Mouse (Mus musculus) midbrain, embryonic 13.5 days (tissue): ENCODE results near the gene Tirap. TPM values are rescaled to one million over a fixed set of nuclear protein-coding genes. Genes with fewer than 3 reads are reported as not detected.

Experiments used
- ATAC-seq: fragments of 200-750 bp; cut with Nextera tagmentation; 2 replicates; pipeline ENCODE4 v1.8.0; 2017; ENCODE audit warnings: mild to moderate bottlenecking, moderate TSS enrichment, moderate library complexity
- H3K27ac ChIP-seq: fragments of 300-500 bp; sonication (generic); 2 replicates; pipeline ENCODE4 v1.5.1; 2015; ENCODE audit warnings: inconsistent platforms, mild to moderate bottlenecking, moderate library complexity
- H3K27me3 ChIP-seq: fragments of 300-500 bp; sonication (generic); 2 replicates; pipeline ENCODE4 v1.6.1; 2015; ENCODE audit warnings: mild to moderate bottlenecking, inconsistent platforms
- H3K36me3 ChIP-seq: fragments of 300-500 bp; sonication (generic); 2 replicates; pipeline ENCODE4 v1.6.1; 2015; ENCODE audit warnings: mild to moderate bottlenecking, inconsistent platforms
- H3K4me1 ChIP-seq: fragments of 300-500 bp; sonication (generic); replicated peaks from 2 replicates; pipeline ENCODE4 v1.6.1; 2015; ENCODE audit warnings: inconsistent platforms
- H3K4me2 ChIP-seq: fragments of 300-500 bp; sonication (generic); replicated peaks from 2 replicates; pipeline ENCODE4 v1.6.1; 2015; ENCODE audit warnings: moderate library complexity, mild to moderate bottlenecking, inconsistent platforms
- H3K4me3 ChIP-seq: fragments of 300-500 bp; sonication (generic); replicated peaks from 2 replicates; pipeline ENCODE4 v1.5.1; 2015; ENCODE audit warnings: mild to moderate bottlenecking, inconsistent platforms
- H3K9ac ChIP-seq: fragments of 300-500 bp; sonication (generic); replicated peaks from 2 replicates; pipeline ENCODE4 v1.6.1; 2015; ENCODE audit warnings: mild to moderate bottlenecking, inconsistent platforms
- H3K9me3 ChIP-seq: fragments of 300-500 bp; sonication (generic); 2 replicates; pipeline ENCODE4 v1.6.1; 2016; ENCODE audit warnings: mild to moderate bottlenecking, inconsistent platforms
- WGBS: fragments of 180-500 bp; shearing (Covaris S2); methylation state at CpG from one replicate; pipeline ENCODE4 v1.1.7; 2015; 5-methylcytosine and 5-hydroxymethylcytosine counted together
- polyA plus RNA-seq: library from polyadenylated mRNA; unstranded; fragments of >200 nt; fragmentation: Nextera tagmentation; extraction: Ambion mirVana; gene quantifications from 2 replicates; pipeline ENCODE4 v1.2.1, GENCODE M21; 2015

Tirap gene
- polyA plus RNA-seq, 1 experiment from 2014 or later: 6.7 TPM

- Histone ChIP-seq H3K9me3 (no peaks in the 10 kb centered on the region), H3K27ac (no peak overlapping the region), H3K27me3 (no peaks in the 10 kb centered on the region), H3K9ac (no peak overlapping the region), H3K4me1 (no peaks in the 10 kb centered on the region), H3K4me2 (no peak overlapping the region), H3K36me3 (peaks cover 4% of the 10 kb centered on the region; the same call in 1 of the 2 replicates), H3K4me3 (no peak overlapping the region)
- no peak for ATAC-seq
- WGBS: 84% methylated on average over 5 of the region's 5 CpGs
Measured at GRCm38 (mm10) chr9:35139231-35139744, 60.8 kb downstream of the Tirap start.

GRCm38 (mm10) chr9:35138029-35138428 lies 62.1 kb downstream of the Tirap start:
- WGBS: 82% methylated on average over 7 of the region's 7 CpGs
- Histone ChIP-seq H3K27ac (no peak overlapping the region), H3K36me3 (peaks cover 4% of the 10 kb centered on the region; the same call in 1 of the 2 replicates), H3K4me2 (no peak overlapping the region), H3K4me1 (no peaks in the 10 kb centered on the region), H3K27me3 (no peaks in the 10 kb centered on the region), H3K4me3 (no peak overlapping the region), H3K9me3 (no peaks in the 10 kb centered on the region), H3K9ac (no peak overlapping the region)
- no peak for ATAC-seq

DNA sequence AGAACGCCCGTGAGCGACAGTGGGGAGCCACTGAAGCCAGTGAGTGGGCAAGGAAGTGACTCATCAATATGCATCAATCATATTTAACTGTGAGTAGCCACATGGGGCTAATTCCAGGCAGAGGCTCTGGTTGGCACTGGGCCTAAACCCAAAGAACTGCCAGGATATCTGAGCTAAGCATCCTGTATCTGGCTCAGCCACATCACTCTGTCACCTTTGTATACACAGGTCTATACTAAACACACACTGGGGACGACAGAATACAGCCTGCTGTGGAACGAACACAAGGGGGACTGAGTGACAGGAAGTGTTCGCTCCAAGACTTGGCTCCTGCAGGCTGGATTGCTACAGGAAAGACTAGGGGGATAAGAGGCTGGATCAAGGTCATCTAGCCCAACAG lies 64.5 kb downstream of the Tirap start:
- ATAC-seq: no peak
- Histone ChIP-seq H3K9me3 (no peaks in the 10 kb centered on the region), H3K4me1 (no peaks in the 10 kb centered on the region), H3K4me3 (no peak overlapping the region), H3K36me3 (peaks cover 4% of the 10 kb centered on the region; the same call in 1 of the 2 replicates), H3K27ac (no peak overlapping the region), H3K4me2 (no peak overlapping the region), H3K9ac (no peak overlapping the region), H3K27me3 (no peaks in the 10 kb centered on the region)
- 72% methylated on average over 6 of the region's 6 CpGs for WGBS

Other genes with a start within 250 kb of the Tirap start
- 7.8 and 8.3 TPM in 2 replicates for gene St3gal4, start 81.0 kb downstream of the Tirap start, polyA plus RNA-seq
- 86.4 and 88.0 TPM in 2 replicates for gene Dcps, start 24.2 kb downstream of the Tirap start, polyA plus RNA-seq
- gene Srpr, start 116 bp downstream of the Tirap start, polyA plus RNA-seq: 69.9 and 79.9 TPM in 2 replicates
- 48.4 and 49.2 TPM in 2 replicates for gene Foxred1, start 10.8 kb upstream of the Tirap start, polyA plus RNA-seq
- 83.1 and 86.8 TPM in 2 replicates for gene Fam118b, start 67.5 kb upstream of the Tirap start, polyA plus RNA-seq
- gene Rpusd4, start 67.6 kb upstream of the Tirap start, polyA plus RNA-seq: 20.3 and 24.1 TPM in 2 replicates
- 9.2 and 10.7 TPM in 2 replicates for gene Cdon, start 220.8 kb upstream of the Tirap start, polyA plus RNA-seq